Mouse (Mus musculus) intestine, embryonic 14.5 days (tissue): ENCODE results near the gene Tas2r122. TPM values are rescaled to one million over a fixed set of nuclear protein-coding genes. Genes with fewer than 3 reads are reported as not detected.
"Not testable (repeated sequence)": the region's sequence is repeated elsewhere in the genome, so short reads cannot be mapped to it uniquely, and the experiment has no call there.

Experiments
- ATAC-seq: fragments of 200-750 bp; cut with Nextera tagmentation; replicated peaks from 2 replicates; pipeline ENCODE4 v1.8.0; 2017; ENCODE audit warnings: low read depth, moderate number of reproducible peaks, moderate TSS enrichment, moderate library complexity; ENCODE audit not compliant: low FRiP score, low TSS enrichment
- DNase-seq: peaks from one replicate; pipeline ENCODE4 v3.0.0-alpha.2; 2018; ENCODE audit warnings: low spot score
- H3K27ac ChIP-seq: fragments of 300-500 bp; sonication (generic); 2 replicates; pipeline ENCODE4 v1.5.1; 2014; ENCODE audit warnings: low read depth, mild to moderate bottlenecking, control low read depth
- H3K27me3 ChIP-seq: fragments of 300-500 bp; sonication (generic); replicated peaks from 2 replicates; pipeline ENCODE4 v1.6.1; 2014; ENCODE audit warnings: low read length, control low read depth; ENCODE audit not compliant: control insufficient read depth, insufficient read depth
- H3K36me3 ChIP-seq: fragments of 300-500 bp; sonication (generic); 2 replicates; pipeline ENCODE4 v1.6.1; 2014; ENCODE audit warnings: low read length, control low read depth; ENCODE audit not compliant: control insufficient read depth, insufficient read depth
- H3K4me1 ChIP-seq: fragments of 300-500 bp; sonication (generic); replicated peaks from 2 replicates; pipeline ENCODE4 v1.6.1; 2014; ENCODE audit warnings: low read length, control low read depth, mixed read lengths; ENCODE audit not compliant: control insufficient read depth, insufficient read depth
- H3K4me2 ChIP-seq: fragments of 300-500 bp; sonication (generic); 2 replicates; pipeline ENCODE4 v1.6.1; 2014; ENCODE audit warnings: low read length
- H3K4me3 ChIP-seq: fragments of 300-500 bp; sonication (generic); 2 replicates; pipeline ENCODE4 v1.5.1; 2014; ENCODE audit warnings: low read depth, low read length, control low read depth, mixed read lengths
- H3K9ac ChIP-seq: fragments of 300-500 bp; sonication (generic); 2 replicates; pipeline ENCODE4 v1.6.1; 2014; ENCODE audit warnings: mild to moderate bottlenecking, low read length
- H3K9me3 ChIP-seq: fragments of 300-500 bp; sonication (generic); 2 replicates; pipeline ENCODE4 v1.6.1; 2016; ENCODE audit warnings: low read length, control low read depth; ENCODE audit not compliant: control insufficient read depth
- whole genome bisulfite sequencing: fragments of 180-500 bp; shearing (Covaris S2); extraction: QIAGEN DNeasy Blood & Tissue Kit; methylation state at CpG from one replicate; pipeline ENCODE4 v1.1.7; 2014; 5-methylcytosine and 5-hydroxymethylcytosine counted together
- polyA plus RNA-seq: library from polyadenylated mRNA; unstranded; fragments of >200 nt; fragmentation: Nextera tagmentation; extraction: Ambion mirVana; gene quantifications from 2 replicates; pipeline ENCODE4 v1.2.1, GENCODE M21; 2014

The Tas2r122 gene
- polyA plus RNA-seq, result not detected in 2 replicates

GRCm38 (mm10) chr6:132711828-132712227 is at the start of gene Tas2r122:
Gene Tas2r122, minus strand, starts transcription at chr6:132711928.
- H3K9me3 ChIP-seq, result no peaks in the 10 kb centered on the region
- H3K27me3 ChIP-seq, result no peaks in the 10 kb centered on the region
- no peak within 1 kb of the TSS for H3K27ac ChIP-seq
- H3K4me3 ChIP-seq, result no peak within 1 kb of the TSS
- H3K4me1 ChIP-seq, result no peaks in the 10 kb centered on the region
- no peaks in the 10 kb centered on the region for H3K36me3 ChIP-seq
- no peak within 1 kb of the TSS for H3K9ac ChIP-seq
- 78% methylated on average over 3 of the region's 3 CpGs for WGBS
- no peak for ATAC-seq
- no peak for DNase-seq
- H3K4me2 ChIP-seq, result no peak within 1 kb of the TSS

GRCm38 (mm10) chr6:132754430-132754829 is 42.7 kb upstream of the Tas2r122 start, which contains the start of gene Tas2r124:
Gene Tas2r124, plus strand, starts transcription at chr6:132754730.
- H3K36me3 ChIP-seq, result no peaks in the 10 kb centered on the region
- no peak within 1 kb of the TSS for H3K4me3 ChIP-seq
- no peaks in the 10 kb centered on the region for H3K27me3 ChIP-seq
- 88% methylated on average over 1 of the region's 1 CpGs for WGBS
- DNase-seq, result no peak
- H3K4me2 ChIP-seq, result no peak within 1 kb of the TSS
- ATAC-seq, result no peak
- no peak within 1 kb of the TSS for H3K9ac ChIP-seq
- H3K27ac ChIP-seq, result no peak within 1 kb of the TSS
- H3K9me3 ChIP-seq, result no peaks in the 10 kb centered on the region
- no peaks in the 10 kb centered on the region for H3K4me1 ChIP-seq

GRCm38 (mm10) chr6:132750206-132750605 is 38.5 kb upstream of the Tas2r122 start:
- Histone ChIP-seq H3K27me3 (no peaks in the 10 kb centered on the region), H3K27ac (no peak overlapping the region), H3K9me3 (no peaks in the 10 kb centered on the region), H3K4me3 (no peak overlapping the region), H3K36me3 (no peaks in the 10 kb centered on the region), H3K4me1 (no peaks in the 10 kb centered on the region), H3K4me2 (no peak overlapping the region), H3K9ac (no peak overlapping the region)
- ATAC-seq (no peak), DNase-seq (no peak)
- WGBS, result 81% methylated on average over 2 of the region's 2 CpGs

GRCm38 (mm10) chr6:132737935-132738334 is 26.2 kb upstream of the Tas2r122 start, which contains the start of gene Tas2r115:
Gene Tas2r115, minus strand, starts transcription at chr6:132738035.
- Histone ChIP-seq H3K27ac (no peak within 1 kb of the TSS), H3K4me3 (no peak within 1 kb of the TSS), H3K4me1 (no peaks in the 10 kb centered on the region), H3K4me2 (no peak within 1 kb of the TSS), H3K9me3 (no peaks in the 10 kb centered on the region), H3K36me3 (no peaks in the 10 kb centered on the region), H3K9ac (no peak within 1 kb of the TSS), H3K27me3 (no peaks in the 10 kb centered on the region)
- no peak for ATAC-seq
- 71% methylated on average over 2 of the region's 2 CpGs for WGBS
- DNase-seq, result no peak

GRCm38 (mm10) chr6:132700907-132701306 is 10.8 kb downstream of the Tas2r122 start, which contains the start of gene Tas2r121:
Gene Tas2r121, minus strand, starts transcription at chr6:132701007.
- H3K9ac ChIP-seq, result no peak within 1 kb of the TSS

GRCm38 (mm10) chr6:132691596-132691995 is 20.1 kb downstream of the Tas2r122 start:
- not testable (repeated sequence) for DNase-seq, H3K9ac ChIP-seq, H3K27ac ChIP-seq, H3K9me3 ChIP-seq, H3K4me3 ChIP-seq, H3K4me1 ChIP-seq, H3K36me3 ChIP-seq, H3K4me2 ChIP-seq, H3K27me3 ChIP-seq, ATAC-seq
- 83% methylated on average over 7 of the region's 7 CpGs for WGBS

More at GRCm38 (mm10) chr6:132700907-132701306, 10.8 kb downstream of the Tas2r122 start, which contains the start of gene Tas2r121:
- Histone ChIP-seq H3K4me1 (no peaks in the 10 kb centered on the region), H3K27ac (no peak within 1 kb of the TSS), H3K36me3 (no peaks in the 10 kb centered on the region), H3K9me3 (no peaks in the 10 kb centered on the region), H3K27me3 (no peaks in the 10 kb centered on the region), H3K4me2 (no peak within 1 kb of the TSS), H3K4me3 (no peak within 1 kb of the TSS)
- no peak for ATAC-seq
- 81% methylated on average over 1 of the region's 1 CpGs for WGBS
- no peak for DNase-seq

Other genes with a start within 250 kb of the Tas2r122 start
- gene Prh1, start 142.1 kb downstream of the Tas2r122 start, polyA plus RNA-seq, result not detected in 2 replicates
- not detected in 2 replicates for gene Prp2, start 116.0 kb downstream of the Tas2r122 start, polyA plus RNA-seq
- gene A630073D07Rik, start 60.4 kb downstream of the Tas2r122 start, polyA plus RNA-seq, result not detected in 2 replicates
- gene Tas2r120, start 55.0 kb downstream of the Tas2r122 start, polyA plus RNA-seq, result not detected in 2 replicates
- not detected in 2 replicates for gene Tas2r121, start 10.9 kb downstream of the Tas2r122 start, polyA plus RNA-seq
- gene Tas2r115, start 26.1 kb upstream of the Tas2r122 start, polyA plus RNA-seq, result not detected in 2 replicates
- gene Tas2r124, start 42.8 kb upstream of the Tas2r122 start, polyA plus RNA-seq, result not detected in 2 replicates
- not detected in 2 replicates for gene Tas2r102, start 50.2 kb upstream of the Tas2r122 start, polyA plus RNA-seq
- not detected in 2 replicates for gene Tas2r136, start 66.2 kb upstream of the Tas2r122 start, polyA plus RNA-seq
- gene Tas2r117, start 90.9 kb upstream of the Tas2r122 start, polyA plus RNA-seq, result not detected in 2 replicates
- gene Tas2r123, start 135.2 kb upstream of the Tas2r122 start, polyA plus RNA-seq, result not detected in 2 replicates
- not detected in 2 replicates for gene Tas2r116, start 143.5 kb upstream of the Tas2r122 start, polyA plus RNA-seq
- gene Tas2r110, start 156.1 kb upstream of the Tas2r122 start, polyA plus RNA-seq, result not detected in 2 replicates
- gene Tas2r113, start 181.1 kb upstream of the Tas2r122 start, polyA plus RNA-seq, result not detected in 2 replicates
- gene Tas2r125, start 197.7 kb upstream of the Tas2r122 start, polyA plus RNA-seq, result not detected in 2 replicates
- gene Tas2r129, start 239.2 kb upstream of the Tas2r122 start, polyA plus RNA-seq, result not detected in 2 replicates
- gene Tas2r131, start 246.0 kb upstream of the Tas2r122 start, polyA plus RNA-seq, result not detected in 2 replicates